In the genomic region with DNA sequence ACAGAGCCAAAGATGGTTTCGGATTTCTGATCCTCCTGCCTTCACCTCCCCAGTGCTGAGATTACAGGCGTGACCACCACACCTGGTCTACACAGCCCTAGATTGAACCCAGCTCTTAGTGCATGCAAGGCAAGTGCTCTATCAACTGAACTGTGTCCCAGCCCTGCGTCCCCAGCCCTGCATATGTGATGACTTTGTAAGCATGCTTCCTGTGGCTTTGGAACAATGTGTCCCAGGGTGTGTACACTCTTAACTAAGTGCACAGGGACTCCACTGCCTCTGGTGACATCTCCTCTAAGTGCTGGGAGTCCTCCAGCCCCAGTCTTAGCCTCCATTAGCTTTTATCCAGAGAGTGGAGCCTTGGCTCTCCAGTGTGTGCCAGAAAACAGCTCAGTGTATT, we compare ENCODE assay signal across 20 mouse cellular contexts. TPM values are rescaled to one million over a fixed set of nuclear protein-coding genes. Genes with fewer than 3 reads are reported as not detected.
"Had no signal": no experiment of that assay in that cellular context is flagged by ENCODE, and none has a peak within 500 bp of the region (broad histone marks: within the 10 kb centered on the region; RNA-seq: fewer than 3 reads in every experiment).

No protein-coding gene starts in this region.

- H3K9me3 ChIP-seq: midbrain, embryonic 10.5 days; midbrain, embryonic 12.5 days; neural tube, embryonic 13.5 days; neural tube, embryonic 15.5 days had no signal

- ATAC-seq: midbrain, embryonic 16.5 days had no signal

- H3K4me3 ChIP-seq: midbrain, embryonic 10.5 days; midbrain, embryonic 12.5 days; myocyte; neural tube, embryonic 13.5 days; neural tube, embryonic 15.5 days had no signal

- H3K9ac ChIP-seq: lung, embryonic 14.5 days; midbrain, embryonic 12.5 days; neural tube, embryonic 13.5 days; neural tube, embryonic 15.5 days had no signal

- DNase-seq: lung, adult 18-20 months; lung, embryonic 14.5 days; lung, postnatal 10 days; lung, postnatal 4 days; midbrain, embryonic 14.5 days; retina, postnatal 1 day; right cerebral cortex, adult 18-20 months; right cerebral cortex, postnatal 25 days; right cerebral cortex, postnatal 4 days; spleen, adult 18-20 months; thymus, adult 18-20 months; thymus, postnatal 14 days; thymus, postnatal 36 days had no signal

- H3K4me2 ChIP-seq: lung, embryonic 14.5 days; midbrain, embryonic 12.5 days; neural tube, embryonic 13.5 days; neural tube, embryonic 15.5 days had no signal

- H3K27ac ChIP-seq: midbrain, embryonic 10.5 days; midbrain, embryonic 12.5 days; neural tube, embryonic 13.5 days; neural tube, embryonic 15.5 days had no signal

- H3K36me3 ChIP-seq: midbrain, embryonic 10.5 days; midbrain, embryonic 12.5 days; neural tube, embryonic 13.5 days; neural tube, embryonic 15.5 days had no signal

RNA-seq across cellular contexts. Expression of gene Ptgis, which starts 47.0 kb away (rescaled TPM):
- total RNA-seq: megakaryocyte-erythroid progenitor cell, adult 5-6 weeks had no signal
